Mouse (Mus musculus) cerebellum, adult 11 months (tissue): ENCODE results near the gene Fshr.

ENCODE experiments used
- DNase-seq: peaks from one replicate; pipeline ENCODE4 v3.0.0; 2022

The Fshr gene

GRCm38 (mm10) chr17:89032981-89033380 lies 167.5 kb downstream of the Fshr start:
- DNase-seq = no peak

- DNase-seq = no peak
Measured at GRCm38 (mm10) chr17:89019518-89019917, 181.0 kb downstream of the Fshr start.

- DNase-seq = no peak
Measured at GRCm38 (mm10) chr17:89017002-89017401, 183.5 kb downstream of the Fshr start.

- no peak for DNase-seq
Measured at GRCm38 (mm10) chr17:89013691-89014090, 186.8 kb downstream of the Fshr start.

- no peak for DNase-seq
Measured at GRCm38 (mm10) chr17:89009117-89009516, 191.4 kb downstream of the Fshr start.

- DNase-seq = no peak
Measured at GRCm38 (mm10) chr17:89008680-89009079, 191.8 kb downstream of the Fshr start.

GRCm38 (mm10) chr17:89005959-89006358 lies 194.5 kb downstream of the Fshr start:
- DNase-seq = no peak

- no peak for DNase-seq
Measured at GRCm38 (mm10) chr17:88999907-89000306, 200.6 kb downstream of the Fshr start.

- no peak for DNase-seq
Measured at GRCm38 (mm10) chr17:88998243-88998642, 202.2 kb downstream of the Fshr start.

GRCm38 (mm10) chr17:88991238-88991637 lies 209.2 kb downstream of the Fshr start:
- no peak for DNase-seq

- no peak for DNase-seq
Measured at GRCm38 (mm10) chr17:88980708-88981355, 219.6 kb downstream of the Fshr start.

- DNase-seq = no peak
Measured at GRCm38 (mm10) chr17:88974538-88974937, 225.9 kb downstream of the Fshr start.

- no peak for DNase-seq
Measured at GRCm38 (mm10) chr17:88966028-88966427, 234.4 kb downstream of the Fshr start.

GRCm38 (mm10) chr17:88954011-88954410 lies 246.5 kb downstream of the Fshr start:
- peak; percentile 20 for DNase-seq

- no peak for DNase-seq
Measured at GRCm38 (mm10) chr17:88938153-88938681, 262.3 kb downstream of the Fshr start.

GRCm38 (mm10) chr17:88937341-88938152 lies 262.9 kb downstream of the Fshr start:
- no peak for DNase-seq

GRCm38 (mm10) chr17:88936941-88937340 lies 263.5 kb downstream of the Fshr start:
- DNase-seq = no peak
